ENCODE assay signal across 8 mouse cellular contexts in the genomic region with DNA sequence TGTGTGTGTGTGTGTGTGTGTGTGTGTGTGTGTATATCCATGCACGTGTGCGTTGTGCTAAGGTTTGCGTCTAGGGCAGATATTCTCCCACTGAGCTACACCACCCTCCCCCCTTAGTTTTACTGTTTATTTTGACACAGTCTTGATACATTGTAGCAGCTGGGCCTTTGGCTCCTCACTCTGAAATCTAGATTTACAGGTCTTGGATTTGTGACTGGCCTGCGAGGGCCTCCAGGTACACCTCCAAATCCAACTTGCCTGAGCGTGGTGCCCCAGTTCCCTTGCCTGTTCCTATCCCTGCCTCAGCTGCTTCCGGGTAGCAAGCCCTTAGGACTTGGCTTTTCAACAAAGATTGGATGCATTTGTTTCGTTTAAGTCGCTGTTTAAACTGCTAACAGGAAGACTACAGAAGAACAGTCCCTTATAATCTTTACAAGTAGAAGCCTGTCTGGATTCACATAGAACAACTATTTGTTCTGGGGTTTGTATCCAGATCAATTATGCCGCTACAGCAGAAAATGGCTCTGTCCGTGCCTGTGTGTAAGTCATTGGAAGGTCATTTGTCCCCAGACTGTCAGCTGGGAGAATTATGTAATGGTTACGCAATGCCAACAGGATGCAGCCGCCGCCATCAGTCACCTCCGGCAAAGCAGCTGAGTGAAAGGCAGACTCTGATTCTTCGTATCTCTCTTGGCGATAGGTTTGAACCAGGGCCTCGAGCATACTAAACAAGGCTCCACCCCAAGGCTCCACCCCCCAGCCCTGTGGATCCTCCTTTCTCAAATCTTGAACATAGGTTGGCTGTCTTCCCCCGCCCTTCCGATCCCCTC. TPM values are rescaled to one million over a fixed set of nuclear protein-coding genes. Genes with fewer than 3 reads are reported as not detected.
DNase-seq lines count a peak whose midpoint lies in the region; TF ChIP-seq lines count a peak whose summit lies in the region.

No protein-coding gene starts in this region.

- TF ChIP-seq POLR2A in lung, adult 2 months (IDR thresholded peaks at IDR 0.05; ENCODE audit: borderline replicate concordance, extremely low read depth, low read depth, low read length): no peak

- H3K4me1 ChIP-seq in lung, adult 2 months (ENCODE audit: control insufficient read depth, insufficient read depth, low read length): peaks cover 21% of the 10 kb centered on the region

- peak overlapping the region; percentile 93 for H3K27ac ChIP-seq in gastrocnemius, adult 2 months

- TF ChIP-seq CTCF in gastrocnemius, adult 2 months (IDR thresholded peaks at IDR 0.05): no peak
- no peak for TF ChIP-seq CTCF in lung, adult 2 months (IDR thresholded peaks at IDR 0.05; ENCODE audit: insufficient read depth, low read length)

- DNase-seq in adrenal gland, adult 8-10 months: peak; percentile 87
- DNase-seq in gastrocnemius, adult 2 months: peak; percentile 75
- peak; percentile 82 for DNase-seq in kidney, adult 11 months
- peak; percentile 38 for DNase-seq in lung, adult 2 months
- DNase-seq in left cerebral cortex, postnatal 36 days (ENCODE audit: low spot score in 2 of 2): no peak
- no peak for DNase-seq in left cerebral cortex, postnatal 25 days (ENCODE audit: low spot score in 2 of 2)
- no peak for DNase-seq in right cerebral cortex, postnatal 14 days
- DNase-seq in thymus, postnatal 4 days: no peak

- 39% methylated on average over 19 of the region's 19 CpGs for WGBS in lung, adult 2 months

- H3K4me3 ChIP-seq in gastrocnemius, adult 2 months: peak overlapping the region; percentile 43
- H3K4me3 ChIP-seq in lung, adult 2 months (replicated peaks; ENCODE audit: extremely low read depth, low read depth, low read length): no peak overlapping the region

- intact Hi-C loops in gastrocnemius, adult 2 months (cut with DNase I): no loop called here
- intact Hi-C loops in left cerebral cortex, postnatal 36 days (cut with DNase I): no loop called here
- intact Hi-C loops in left cerebral cortex, postnatal 25 days (cut with DNase I): no loop called here

RNA-seq across cellular contexts. Expression of a gene that starts 31.7 kb away (rescaled TPM):
- 100 to 1,000 TPM; 138 to 170 (median 166) TPM for total RNA-seq in adrenal gland, adult 8-10 months (2022)
- 10 to 100 TPM; 52.3 to 52.8 TPM for total RNA-seq in gastrocnemius, adult 2 months (2021)
- 123 and 133 TPM in 2 replicates for polyA plus RNA-seq in lung, adult 2 months (2012; rRNA removed)
- total RNA-seq in left cerebral cortex, postnatal 36 days (2021): 100 to 1,000 TPM; 210 to 217 TPM
- total RNA-seq in left cerebral cortex, postnatal 25 days (2021): 100 to 1,000 TPM; 174 to 208 TPM

Comparison
In these comparisons a context has a peak if more than half of its experiments do, and no peak if none do; other contexts are left out.
1. DNase-seq: peak in adrenal gland, adult 8-10 months (single experiment), gastrocnemius, adult 2 months (single experiment), kidney, adult 11 months (single experiment) and lung, adult 2 months (single experiment); none in left cerebral cortex, postnatal 36 days (0 of 2), left cerebral cortex, postnatal 25 days (0 of 2), right cerebral cortex, postnatal 14 days (single experiment) and thymus, postnatal 4 days (single experiment).